Mouse (Mus musculus): ENCODE data around the gene Wfdc1. TPM values are rescaled to one million over a fixed set of nuclear protein-coding genes. Genes with fewer than 3 reads are reported as not detected.
A peak's percentile ranks its signal among the peaks of the same experiment; 100 is the strongest.

Gene Wfdc1
- polyA plus RNA-seq, 1 experiment from 2014 or later: 0.24 TPM

- Histone ChIP-seq H3K4me1 (peaks cover 9% of the 10 kb centered on the region), H3K27ac (no peak overlapping the region), H3K36me3 (no peaks in the 10 kb centered on the region), H3K9ac (no peak overlapping the region), H3K9me3 (no peaks in the 10 kb centered on the region), H3K27me3 (peaks cover 6% of the 10 kb centered on the region), H3K4me2 (replicated peaks) (no peak overlapping the region), H3K4me3 (no peak overlapping the region)
- WGBS: 21% methylated on average over 10 of the region's 10 CpGs
- no peak for ATAC-seq (ENCODE audit: low FRiP score, low read depth)
These were observed 38.4 kb upstream of the Wfdc1 start for GRCm38 (mm10) chr8:119627613-119628359.

GRCm38 (mm10) chr8:119630841-119631240 is 35.3 kb upstream of the Wfdc1 start:
- H3K27me3 ChIP-seq: peaks cover 36% of the 10 kb centered on the region
- peaks cover 22% of the 10 kb centered on the region for H3K4me1 ChIP-seq
- WGBS: 38% methylated on average over 3 of the region's 3 CpGs
- H3K9me3 ChIP-seq: no peaks in the 10 kb centered on the region
- no peak for ATAC-seq (ENCODE audit: low FRiP score, low read depth)
- no peak overlapping the region for H3K27ac ChIP-seq
- no peaks in the 10 kb centered on the region for H3K36me3 ChIP-seq
- no peak overlapping the region for H3K9ac ChIP-seq
- no peak overlapping the region for H3K4me3 ChIP-seq
- no peak overlapping the region for H3K4me2 ChIP-seq (replicated peaks)

GRCm38 (mm10) chr8:119632246-119632645 is 33.9 kb upstream of the Wfdc1 start:
- H3K27me3 ChIP-seq: peaks cover 39% of the 10 kb centered on the region
- no peak for ATAC-seq (ENCODE audit: low FRiP score, low read depth)

GRCm38 (mm10) chr8:119632909-119633308 is 33.3 kb upstream of the Wfdc1 start:
- no peak overlapping the region for H3K4me3 ChIP-seq
- no peaks in the 10 kb centered on the region for H3K9me3 ChIP-seq
- H3K9ac ChIP-seq: no peak overlapping the region
- H3K36me3 ChIP-seq: no peaks in the 10 kb centered on the region
- H3K27ac ChIP-seq: no peak overlapping the region
- peaks cover 41% of the 10 kb centered on the region for H3K27me3 ChIP-seq
- WGBS: 55% methylated on average over 29 of the region's 29 CpGs
- peaks cover 19% of the 10 kb centered on the region for H3K4me1 ChIP-seq
- no peak overlapping the region for H3K4me2 ChIP-seq (replicated peaks)
- ATAC-seq (ENCODE audit: low FRiP score, low read depth): no peak

More at GRCm38 (mm10) chr8:119632246-119632645, 33.9 kb upstream of the Wfdc1 start:
- 76% methylated on average over 9 of the region's 9 CpGs for WGBS
- Histone ChIP-seq H3K4me1 (peaks cover 23% of the 10 kb centered on the region), H3K4me2 (replicated peaks) (no peak overlapping the region), H3K27ac (no peak overlapping the region), H3K4me3 (no peak overlapping the region), H3K9ac (no peak overlapping the region), H3K36me3 (no peaks in the 10 kb centered on the region), H3K9me3 (no peaks in the 10 kb centered on the region)

- Histone ChIP-seq H3K27ac (no peak overlapping the region), H3K4me2 (replicated peaks) (no peak overlapping the region), H3K36me3 (no peaks in the 10 kb centered on the region), H3K27me3 (peaks cover 41% of the 10 kb centered on the region), H3K4me1 (peaks cover 14% of the 10 kb centered on the region), H3K9ac (no peak overlapping the region), H3K4me3 (no peak overlapping the region), H3K9me3 (no peaks in the 10 kb centered on the region)
- 25% methylated on average over 14 of the region's 14 CpGs for whole genome bisulfite sequencing
- no peak; the same call in 1 of the 2 replicates for ATAC-seq (ENCODE audit: low FRiP score, low read depth)
These were observed 31.4 kb upstream of the Wfdc1 start for GRCm38 (mm10) chr8:119634616-119635336.

GRCm38 (mm10) chr8:119635378-119635777 is 30.8 kb upstream of the Wfdc1 start, which contains the start of gene Kcng4:
TSS of gene Kcng4 (minus strand) at chr8:119635680.
- H3K9ac ChIP-seq: peak within 1 kb of the TSS; percentile 48
- peaks cover 41% of the 10 kb centered on the region for H3K27me3 ChIP-seq
- no peak within 1 kb of the TSS for H3K27ac ChIP-seq
- H3K4me3 ChIP-seq: no peak within 1 kb of the TSS
- no peaks in the 10 kb centered on the region for H3K36me3 ChIP-seq
- ATAC-seq (ENCODE audit: low FRiP score, low read depth): no peak
- 40% methylated on average over 6 of the region's 6 CpGs for WGBS
- no peaks in the 10 kb centered on the region for H3K9me3 ChIP-seq
- H3K4me1 ChIP-seq: peaks cover 14% of the 10 kb centered on the region
- no peak within 1 kb of the TSS for H3K4me2 ChIP-seq (replicated peaks)

GRCm38 (mm10) chr8:119635958-119636357 is 30.2 kb upstream of the Wfdc1 start:
- H3K27ac ChIP-seq: no peak overlapping the region
- peaks cover 41% of the 10 kb centered on the region for H3K27me3 ChIP-seq

GRCm38 (mm10) chr8:119636766-119637165 is 29.4 kb upstream of the Wfdc1 start:
- H3K27me3 ChIP-seq: peaks cover 41% of the 10 kb centered on the region
- H3K36me3 ChIP-seq: no peaks in the 10 kb centered on the region
- no peak overlapping the region for H3K4me2 ChIP-seq (replicated peaks)
- H3K4me1 ChIP-seq: peaks cover 14% of the 10 kb centered on the region
- no peak for ATAC-seq (ENCODE audit: low FRiP score, low read depth)
- H3K27ac ChIP-seq: no peak overlapping the region
- no peak overlapping the region for H3K4me3 ChIP-seq
- WGBS: 55% methylated on average over 7 of the region's 7 CpGs
- H3K9ac ChIP-seq: 0 out of 2 replicates have a peak overlapping the region, but pooled peaks have one; percentile 13
- H3K9me3 ChIP-seq: 0 out of 2 replicates have a peak, but pooled peaks cover under 1% of the 10 kb centered on the region

More at GRCm38 (mm10) chr8:119635958-119636357, 30.2 kb upstream of the Wfdc1 start:
- Histone ChIP-seq H3K9ac (no peak overlapping the region), H3K4me1 (peaks cover 14% of the 10 kb centered on the region), H3K4me3 (no peak overlapping the region), H3K9me3 (no peaks in the 10 kb centered on the region), H3K36me3 (no peaks in the 10 kb centered on the region), H3K4me2 (replicated peaks) (no peak overlapping the region)
- ATAC-seq (ENCODE audit: low FRiP score, low read depth): no peak
- 49% methylated on average over 2 of the region's 2 CpGs for WGBS

GRCm38 (mm10) chr8:119637381-119637780 is 28.8 kb upstream of the Wfdc1 start:
- Histone ChIP-seq H3K9me3 (0 out of 2 replicates have a peak, but pooled peaks cover 3% of the 10 kb centered on the region), H3K4me1 (peaks cover 14% of the 10 kb centered on the region), H3K27me3 (peaks cover 39% of the 10 kb centered on the region), H3K36me3 (no peaks in the 10 kb centered on the region), H3K4me3 (no peak overlapping the region), H3K9ac (no peak overlapping the region), H3K27ac (no peak overlapping the region), H3K4me2 (replicated peaks) (no peak overlapping the region)
- no peak for ATAC-seq (ENCODE audit: low FRiP score, low read depth)
- 76% methylated on average over 4 of the region's 4 CpGs for WGBS

GRCm38 (mm10) chr8:119638261-119638660 is 27.9 kb upstream of the Wfdc1 start:
- no peak for ATAC-seq (ENCODE audit: low FRiP score, low read depth)

GRCm38 (mm10) chr8:119639798-119640197 is 26.4 kb upstream of the Wfdc1 start:
- ATAC-seq (ENCODE audit: low FRiP score, low read depth): no peak
- Histone ChIP-seq H3K4me2 (replicated peaks) (no peak overlapping the region), H3K4me3 (no peak overlapping the region), H3K27me3 (peaks cover 16% of the 10 kb centered on the region), H3K4me1 (peaks cover 11% of the 10 kb centered on the region), H3K27ac (no peak overlapping the region), H3K9ac (no peak overlapping the region), H3K36me3 (no peaks in the 10 kb centered on the region), H3K9me3 (0 out of 2 replicates have a peak, but pooled peaks cover 3% of the 10 kb centered on the region)
- 34% methylated on average over 7 of the region's 7 CpGs for WGBS

More at GRCm38 (mm10) chr8:119638261-119638660, 27.9 kb upstream of the Wfdc1 start:
- H3K9me3 ChIP-seq: 0 out of 2 replicates have a peak, but pooled peaks cover 3% of the 10 kb centered on the region
- peaks cover 31% of the 10 kb centered on the region for H3K27me3 ChIP-seq
- WGBS: 87% methylated on average over 6 of the region's 6 CpGs
- H3K4me3 ChIP-seq: no peak overlapping the region
- H3K4me2 ChIP-seq (replicated peaks): no peak overlapping the region
- H3K4me1 ChIP-seq: peaks cover 14% of the 10 kb centered on the region
- no peak overlapping the region for H3K27ac ChIP-seq
- H3K36me3 ChIP-seq: no peaks in the 10 kb centered on the region
- H3K9ac ChIP-seq: no peak overlapping the region

GRCm38 (mm10) chr8:119641058-119641457 is 25.1 kb upstream of the Wfdc1 start:
- H3K4me3 ChIP-seq: no peak overlapping the region
- H3K4me2 ChIP-seq (replicated peaks): no peak overlapping the region
- 0 out of 2 replicates have a peak, but pooled peaks cover 4% of the 10 kb centered on the region for H3K27me3 ChIP-seq
- 0 out of 2 replicates have a peak, but pooled peaks cover 5% of the 10 kb centered on the region for H3K9me3 ChIP-seq
- H3K9ac ChIP-seq: no peak overlapping the region
- H3K36me3 ChIP-seq: no peaks in the 10 kb centered on the region
- H3K4me1 ChIP-seq: no peaks in the 10 kb centered on the region
- ATAC-seq (ENCODE audit: low FRiP score, low read depth): no peak
- 83% methylated on average over 5 of the region's 5 CpGs for WGBS
- H3K27ac ChIP-seq: no peak overlapping the region
